Mouse (Mus musculus) lung, postnatal 0 days (tissue): ENCODE data around the gene Tenm1. TPM values are rescaled to one million over a fixed set of nuclear protein-coding genes. Genes with fewer than 3 reads are reported as not detected.

Experiments
- ATAC-seq: fragments of 200-750 bp; cut with Nextera tagmentation; 2 replicates; pipeline ENCODE4 v1.8.0; 2017; ENCODE audit warnings: moderate library complexity
- DNase-seq: peaks from one replicate; pipeline ENCODE4 v3.0.0-alpha.2; 2016; ENCODE audit warnings: low spot score
- H3K27ac ChIP-seq: fragments of 300-500 bp; sonication (generic); 2 replicates; pipeline ENCODE4 v1.5.1; 2014; ENCODE audit warnings: antibody characterized with exemption, mild to moderate bottlenecking, low read length, mixed read lengths
- H3K27me3 ChIP-seq: fragments of 300-500 bp; sonication (generic); replicated peaks from 2 replicates; pipeline ENCODE4 v1.6.1; 2014; ENCODE audit warnings: low read length, mixed read lengths; ENCODE audit not compliant: insufficient read depth
- H3K36me3 ChIP-seq: fragments of 300-500 bp; sonication (generic); 2 replicates; pipeline ENCODE4 v1.6.1; 2014; ENCODE audit warnings: low read length, mixed read lengths; ENCODE audit not compliant: insufficient read depth
- H3K4me1 ChIP-seq: fragments of 300-500 bp; sonication (generic); 2 replicates; pipeline ENCODE4 v1.6.1; 2014; ENCODE audit warnings: antibody characterized with exemption, low read depth, low read length, mixed read lengths; ENCODE audit not compliant: insufficient read depth
- H3K4me2 ChIP-seq: fragments of 300-500 bp; sonication (generic); replicated peaks from 2 replicates; pipeline ENCODE4 v1.6.1; 2014; ENCODE audit warnings: low read depth, mild to moderate bottlenecking, low read length, moderate library complexity, mixed read lengths
- H3K4me3 ChIP-seq: fragments of 300-500 bp; sonication (generic); 2 replicates; pipeline ENCODE4 v1.5.1; 2014; ENCODE audit warnings: low read depth, low read length
- H3K9ac ChIP-seq: fragments of 300-500 bp; sonication (generic); replicated peaks from 2 replicates; pipeline ENCODE4 v1.6.1; 2014; ENCODE audit warnings: low read depth, mild to moderate bottlenecking
- H3K9me3 ChIP-seq: fragments of 300-500 bp; sonication (generic); 2 replicates; pipeline ENCODE4 v1.6.1; 2016; ENCODE audit warnings: low read length, mixed read lengths
- CTCF ChIP-seq: IDR thresholded peaks from 2 replicates; pipeline ENCODE4 v1.5.1; 2016; ENCODE audit warnings: antibody characterized with exemption, mild to moderate bottlenecking
- EP300 ChIP-seq: IDR thresholded peaks from 2 replicates; pipeline ENCODE4 v1.6.1; 2016; ENCODE audit warnings: antibody characterized with exemption, mild to moderate bottlenecking, control low read depth
- WGBS: fragments of 180-500 bp; shearing (Covaris S2); extraction: QIAGEN DNeasy Blood & Tissue Kit; methylation state at CpG from one replicate; pipeline ENCODE4 v1.1.7; 2014; 5-methylcytosine and 5-hydroxymethylcytosine counted together
- polyA plus RNA-seq: library from polyadenylated mRNA; unstranded; fragments of >200 nt; fragmentation: Nextera tagmentation; extraction: Ambion mirVana; gene quantifications from 2 replicates; pipeline ENCODE4 v1.2.1, GENCODE M21; 2015

Tenm1 gene
- polyA plus RNA-seq, 1 experiment from 2014 or later = not detected

DNA sequence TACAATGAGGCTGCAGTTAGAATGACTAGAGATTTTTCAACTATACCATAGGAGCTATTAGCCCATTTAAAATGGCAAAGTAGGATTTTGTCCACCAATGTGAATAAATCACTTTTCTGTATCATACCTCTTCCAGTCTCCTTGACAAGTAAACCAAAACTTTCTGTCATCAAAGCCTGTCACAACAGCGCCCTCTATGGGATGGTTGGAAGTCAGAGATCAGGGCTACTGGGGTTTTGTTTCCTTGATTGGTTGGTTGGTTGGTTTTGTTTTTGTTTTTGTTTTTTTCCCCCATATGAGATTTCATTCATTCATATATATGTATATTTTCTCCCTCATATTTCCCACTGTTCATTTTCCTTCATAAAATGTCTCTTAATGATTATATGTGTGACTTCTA, 455.4 kb downstream of the Tenm1 start:
- DNase-seq = no peak
- no peak for ATAC-seq
- H3K36me3 ChIP-seq = no peaks in the 10 kb centered on the region

DNA sequence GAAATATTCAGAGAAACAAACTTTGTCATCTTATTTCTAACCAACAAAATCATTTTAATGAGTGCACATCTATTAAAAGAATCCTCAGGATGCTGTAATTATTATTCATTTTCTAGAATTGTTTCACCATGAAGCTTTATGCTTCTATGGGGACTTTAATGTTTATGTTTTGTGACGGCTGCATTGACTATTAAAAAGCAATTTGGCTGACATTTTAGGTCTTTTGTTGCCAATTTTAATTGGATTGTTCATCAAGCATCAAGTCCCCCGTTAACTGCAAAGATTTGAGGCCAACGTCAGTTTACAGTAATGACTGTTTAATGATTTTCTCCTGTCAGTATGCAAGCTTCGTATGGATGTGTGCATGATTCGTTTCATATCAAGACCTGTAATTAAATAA, 461.3 kb downstream of the Tenm1 start:
- TF ChIP-seq EP300 = no peak
- DNase-seq (no peak), ATAC-seq (no peak)
- Histone ChIP-seq H3K9me3 (no peaks in the 10 kb centered on the region), H3K4me2 (no peak overlapping the region), H3K27ac (no peak overlapping the region), H3K4me3 (no peak overlapping the region), H3K9ac (no peak overlapping the region), H3K36me3 (no peaks in the 10 kb centered on the region), H3K4me1 (no peaks in the 10 kb centered on the region), H3K27me3 (no peaks in the 10 kb centered on the region)
- WGBS = 56% methylated on average over 5 of the region's 5 CpGs

More for the DNA sequence above, 455.4 kb downstream of the Tenm1 start:
- H3K27ac ChIP-seq = no peak overlapping the region
- TF ChIP-seq EP300 (no peak), CTCF (peak; percentile 43)
- H3K9me3 ChIP-seq = no peaks in the 10 kb centered on the region
- no peak overlapping the region for H3K4me3 ChIP-seq
- H3K9ac ChIP-seq = no peak overlapping the region
- WGBS = 0% methylated on average over 1 of the region's 1 CpGs
- H3K4me2 ChIP-seq = no peak overlapping the region
- H3K4me1 ChIP-seq = no peaks in the 10 kb centered on the region
- no peaks in the 10 kb centered on the region for H3K27me3 ChIP-seq

DNA sequence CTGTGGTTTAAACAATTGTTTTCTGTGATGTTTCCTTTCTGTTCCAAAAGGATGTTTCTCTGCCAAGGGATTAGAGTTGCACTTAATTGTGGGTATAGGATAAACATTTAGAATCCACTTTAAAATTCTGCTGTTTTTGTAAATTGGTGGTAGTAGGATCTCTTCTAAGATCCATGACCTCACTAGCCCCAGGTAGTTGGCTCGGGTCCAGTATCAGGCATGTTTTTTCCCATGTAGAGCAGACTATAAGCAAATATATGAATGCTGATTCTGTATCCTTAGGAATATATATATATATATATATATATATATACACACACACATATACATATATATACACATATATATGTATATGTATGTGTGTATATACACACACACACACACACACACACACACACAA, 567.2 kb downstream of the Tenm1 start:
- no peak overlapping the region for H3K4me3 ChIP-seq
- ATAC-seq (no peak), DNase-seq (no peak)
- H3K27me3 ChIP-seq = no peaks in the 10 kb centered on the region
- no peak overlapping the region for H3K9ac ChIP-seq
- H3K4me2 ChIP-seq = no peak overlapping the region
- TF ChIP-seq CTCF (no peak), EP300 (no peak)
- H3K4me1 ChIP-seq = no peaks in the 10 kb centered on the region
- no peaks in the 10 kb centered on the region for H3K36me3 ChIP-seq
- WGBS = 83% methylated on average over 1 of the region's 1 CpGs
- no peak overlapping the region for H3K27ac ChIP-seq
- H3K9me3 ChIP-seq = no peaks in the 10 kb centered on the region

DNA sequence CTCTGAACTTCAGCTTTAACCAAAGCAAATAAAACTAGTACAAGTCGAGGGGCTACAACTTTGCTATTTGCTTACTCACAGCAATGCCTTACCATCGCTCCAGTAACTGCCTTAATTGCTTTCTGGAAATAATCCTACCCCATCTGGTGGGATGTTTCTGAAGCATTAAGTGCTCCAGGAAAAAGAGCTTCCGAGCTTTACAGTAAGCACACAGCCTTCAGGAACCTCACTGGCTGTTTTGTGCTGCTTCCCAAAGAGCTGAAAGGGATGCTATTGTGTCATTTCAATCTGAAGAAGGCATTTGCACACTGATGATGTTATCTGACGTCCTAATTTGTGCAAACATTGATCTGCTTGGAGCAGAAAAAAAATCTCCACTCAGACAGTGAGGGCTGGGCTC, 647.4 kb downstream of the Tenm1 start:
- ATAC-seq = no peak
- H3K27me3 ChIP-seq = no peaks in the 10 kb centered on the region
- WGBS = 44% methylated on average over 4 of the region's 4 CpGs
- H3K4me3 ChIP-seq = no peak overlapping the region
- TF ChIP-seq EP300 = no peak
- TF ChIP-seq CTCF = no peak
- no peaks in the 10 kb centered on the region for H3K4me1 ChIP-seq
- H3K9ac ChIP-seq = no peak overlapping the region
- no peak overlapping the region for H3K27ac ChIP-seq
- no peaks in the 10 kb centered on the region for H3K9me3 ChIP-seq
- no peak overlapping the region for H3K4me2 ChIP-seq
- no peaks in the 10 kb centered on the region for H3K36me3 ChIP-seq
- no peak for DNase-seq

DNA sequence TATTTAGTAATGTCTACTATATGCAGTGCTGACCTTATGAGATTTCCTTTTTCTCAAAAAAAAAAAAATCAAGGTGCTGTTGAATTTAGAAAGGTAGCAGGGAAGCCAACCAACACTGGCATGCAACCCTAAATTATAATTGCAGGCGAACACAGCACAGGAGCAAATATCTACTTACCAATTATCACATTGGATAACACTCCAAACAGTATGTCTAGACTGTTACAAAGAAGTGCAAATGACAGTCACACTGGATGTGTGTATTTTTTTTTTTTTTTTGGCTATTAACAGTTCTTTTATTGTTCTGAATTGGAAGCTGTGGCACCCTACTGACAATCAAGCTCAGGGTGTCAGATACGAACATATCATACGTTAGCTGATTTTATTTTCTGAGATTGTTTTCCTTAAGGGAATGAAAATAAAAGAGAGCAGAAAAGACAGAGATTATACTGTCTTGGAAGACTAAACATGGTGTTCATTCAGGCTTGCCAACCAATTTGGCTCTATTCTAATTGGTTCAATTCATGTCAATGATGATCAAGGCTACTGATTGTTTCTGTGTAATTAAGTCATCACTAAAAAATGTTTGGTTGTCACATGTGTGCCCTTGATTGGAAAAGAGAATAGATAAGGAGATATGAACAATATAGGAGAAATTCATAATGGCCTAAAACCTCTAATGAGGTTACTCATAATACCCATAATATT, 710.7 kb downstream of the Tenm1 start:
- H3K36me3 ChIP-seq = no peaks in the 10 kb centered on the region
- DNase-seq (no peak), ATAC-seq (no peak)
- no peak overlapping the region for H3K4me2 ChIP-seq
- no peaks in the 10 kb centered on the region for H3K27me3 ChIP-seq
- no peak overlapping the region for H3K4me3 ChIP-seq
- H3K27ac ChIP-seq = no peak overlapping the region
- H3K9ac ChIP-seq = no peak overlapping the region
- TF ChIP-seq CTCF = no peak
- no peak for TF ChIP-seq EP300
- WGBS = 77% methylated on average over 3 of the region's 3 CpGs
- H3K4me1 ChIP-seq = no peaks in the 10 kb centered on the region
- H3K9me3 ChIP-seq = no peaks in the 10 kb centered on the region

DNA sequence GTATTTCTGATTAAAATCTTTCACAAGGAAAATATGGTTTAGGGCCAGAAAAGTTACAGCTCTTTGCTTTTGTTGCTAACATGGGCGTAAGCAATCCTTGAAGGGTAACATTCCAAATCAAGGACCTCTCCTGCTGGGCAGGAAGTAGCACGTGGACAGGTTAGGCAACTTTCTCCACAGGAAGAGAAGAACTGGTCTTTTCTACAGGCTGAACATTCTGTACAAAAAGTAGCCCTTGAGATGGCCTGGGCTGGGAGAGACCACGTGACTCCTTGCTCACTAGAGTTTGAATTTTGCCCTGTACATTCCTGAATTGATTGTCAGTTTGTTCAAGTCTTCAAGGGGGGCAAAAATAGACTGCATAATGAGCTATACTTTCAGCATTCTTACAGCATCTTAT, 728.6 kb downstream of the Tenm1 start:
- no peak overlapping the region for H3K9ac ChIP-seq
- TF ChIP-seq CTCF (no peak), EP300 (peak; percentile 81)
- H3K27ac ChIP-seq = no peak overlapping the region
- H3K4me2 ChIP-seq = no peak overlapping the region
- no peaks in the 10 kb centered on the region for H3K9me3 ChIP-seq
- peak; percentile 80 for DNase-seq
- H3K4me1 ChIP-seq = no peaks in the 10 kb centered on the region
- H3K4me3 ChIP-seq = no peak overlapping the region
- no peaks in the 10 kb centered on the region for H3K36me3 ChIP-seq
- 51% methylated on average over 3 of the region's 3 CpGs for WGBS
- ATAC-seq = peak; percentile 94
- no peaks in the 10 kb centered on the region for H3K27me3 ChIP-seq

DNA sequence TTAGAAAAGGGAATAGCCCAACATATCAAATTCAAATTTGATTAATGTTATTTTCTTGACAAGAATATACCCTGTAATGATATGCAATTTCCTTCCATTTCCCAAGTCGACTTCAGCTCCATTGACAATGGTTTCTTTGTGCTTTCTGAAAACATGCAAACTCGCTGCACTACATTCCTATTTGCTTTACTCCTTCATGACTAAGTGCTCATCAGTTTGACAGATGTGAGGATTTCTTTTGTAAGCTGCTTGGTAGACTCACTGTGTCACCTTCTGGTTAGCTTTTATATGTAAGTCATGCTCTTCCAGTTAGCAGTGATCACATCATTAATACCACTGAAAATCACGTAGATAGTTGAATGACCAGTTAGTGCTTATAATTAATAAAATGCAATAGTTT, 781.8 kb downstream of the Tenm1 start:
- Histone ChIP-seq H3K9ac (no peak overlapping the region), H3K36me3 (no peaks in the 10 kb centered on the region), H3K4me2 (no peak overlapping the region), H3K4me3 (no peak overlapping the region), H3K9me3 (no peaks in the 10 kb centered on the region), H3K4me1 (no peaks in the 10 kb centered on the region), H3K27ac (no peak overlapping the region), H3K27me3 (no peaks in the 10 kb centered on the region)
- ATAC-seq (no peak), DNase-seq (no peak)
- TF ChIP-seq CTCF (no peak), EP300 (no peak)
- WGBS = 45% methylated on average over 3 of the region's 3 CpGs
